Mouse (Mus musculus) small intestine, adult 2 months (tissue): ENCODE results near the gene Pcsk6. TPM values are rescaled to one million over a fixed set of nuclear protein-coding genes. Genes with fewer than 3 reads are reported as not detected.

Experiments
- H3K27ac ChIP-seq: fragments of 200-500 bp; 2 replicates; pipeline ENCODE4 v1.5.1; 2012; ENCODE audit warnings: low read depth, low read length, control low read depth, inconsistent platforms; ENCODE audit not compliant: insufficient read depth
- H3K27me3 ChIP-seq: fragments of 200-500 bp; 2 replicates; pipeline ENCODE4 v1.6.1; 2012; ENCODE audit warnings: mild to moderate bottlenecking, moderate library complexity, low read length, inconsistent platforms; ENCODE audit not compliant: control insufficient read depth, insufficient read depth
- H3K36me3 ChIP-seq: fragments of 200-500 bp; 2 replicates; pipeline ENCODE4 v1.6.1; 2012; ENCODE audit warnings: mild to moderate bottlenecking, low read length, control low read depth, inconsistent platforms; ENCODE audit not compliant: control insufficient read depth, insufficient read depth
- H3K4me1 ChIP-seq: fragments of 200-500 bp; 2 replicates; pipeline ENCODE4 v1.6.1; 2012; ENCODE audit warnings: low read length, inconsistent platforms, mixed read lengths; ENCODE audit not compliant: control insufficient read depth, insufficient read depth, insufficient read length
- H3K4me3 ChIP-seq: fragments of 200-500 bp; 2 replicates; pipeline ENCODE4 v1.5.1; 2012; ENCODE audit warnings: low read depth, mild to moderate bottlenecking, control low read depth, inconsistent platforms, low read length, moderate library complexity
- CTCF ChIP-seq: fragments of 200-500 bp; IDR thresholded peaks from 2 replicates; pipeline ENCODE4 v1.5.1; 2012; ENCODE audit warnings: low read depth, mild to moderate bottlenecking, control low read depth, inconsistent platforms, low read length, moderate library complexity, mixed read lengths; ENCODE audit not compliant: insufficient replicate concordance, insufficient read length; ENCODE audit errors: extremely low read depth
- POLR2A ChIP-seq: fragments of 200-500 bp; IDR thresholded peaks from 2 replicates; pipeline ENCODE4 v1.6.1; 2012; ENCODE audit warnings: low read depth, mild to moderate bottlenecking, control low read depth, inconsistent platforms, low read length, moderate library complexity
- WGBS: fragments of 180-500 bp; shearing (Covaris S2); methylation state at CpG from one replicate; pipeline ENCODE4 v1.1.7; 2018; 5-methylcytosine and 5-hydroxymethylcytosine counted together
- polyA plus RNA-seq: library from polyadenylated mRNA; depleted of rRNA; stranded (reverse); fragments of >200 nt; gene quantifications from 2 replicates; pipeline ENCODE4 v1.2.3, GENCODE M21; 2012

Gene Pcsk6
- polyA plus RNA-seq, 1 experiment, result 11.6 TPM

- H3K4me3 ChIP-seq, result no peak overlapping the region
- 53% methylated on average over 2 of the region's 2 CpGs for WGBS
Observed at GRCm38 (mm10) chr7:65843210-65843609, 18.3 kb upstream of the Pcsk6 start.

GRCm38 (mm10) chr7:65860981-65861380 lies 553 bp upstream of the Pcsk6 start:
- H3K27me3 ChIP-seq, result peaks cover 13% of the 10 kb centered on the region
- H3K4me1 ChIP-seq, result peaks cover 7% of the 10 kb centered on the region; the same call in 1 of the 2 replicates
- no peak overlapping the region for H3K4me3 ChIP-seq
- no peaks in the 10 kb centered on the region for H3K36me3 ChIP-seq
- 61% methylated on average over 7 of the region's 7 CpGs for WGBS
- TF ChIP-seq CTCF (no peak), POLR2A (no peak)
- H3K27ac ChIP-seq, result no peak overlapping the region

More at GRCm38 (mm10) chr7:65843210-65843609, 18.3 kb upstream of the Pcsk6 start:
- TF ChIP-seq POLR2A, result no peak
- TF ChIP-seq CTCF, result no peak
- Histone ChIP-seq H3K36me3 (no peaks in the 10 kb centered on the region), H3K27ac (no peak overlapping the region), H3K27me3 (no peaks in the 10 kb centered on the region; the same call in 1 of the 2 replicates), H3K4me1 (no peaks in the 10 kb centered on the region)

- Histone ChIP-seq H3K27ac (no peak overlapping the region), H3K4me1 (peaks cover 7% of the 10 kb centered on the region; the same call in 1 of the 2 replicates), H3K4me3 (peak overlapping the region; percentile 57), H3K36me3 (no peaks in the 10 kb centered on the region), H3K27me3 (peaks cover 13% of the 10 kb centered on the region)
- WGBS, result 4% methylated on average over 61 of the region's 61 CpGs
- TF ChIP-seq CTCF (no peak), POLR2A (no peak)
Observed at GRCm38 (mm10) chr7:65862473-65863176, 1.1 kb downstream of the Pcsk6 start.

GRCm38 (mm10) chr7:65869173-65869572 lies 7.6 kb downstream of the Pcsk6 start:
- TF ChIP-seq POLR2A (no peak), CTCF (no peak)
- Histone ChIP-seq H3K27ac (no peak overlapping the region), H3K27me3 (no peaks in the 10 kb centered on the region), H3K4me1 (peaks cover 6% of the 10 kb centered on the region; the same call in 1 of the 2 replicates), H3K36me3 (no peaks in the 10 kb centered on the region), H3K4me3 (no peak overlapping the region)
- 88% methylated on average over 16 of the region's 16 CpGs for WGBS

GRCm38 (mm10) chr7:65869794-65870193 lies 8.3 kb downstream of the Pcsk6 start:
- Histone ChIP-seq H3K4me3 (no peak overlapping the region), H3K4me1 (peaks cover 6% of the 10 kb centered on the region; the same call in 1 of the 2 replicates), H3K27me3 (no peaks in the 10 kb centered on the region), H3K36me3 (no peaks in the 10 kb centered on the region), H3K27ac (no peak overlapping the region)
- TF ChIP-seq CTCF, result no peak
- 85% methylated on average over 5 of the region's 5 CpGs for WGBS

GRCm38 (mm10) chr7:65870227-65870626 lies 8.7 kb downstream of the Pcsk6 start:
- TF ChIP-seq POLR2A, result no peak
- no peak for TF ChIP-seq CTCF
- Histone ChIP-seq H3K4me3 (no peak overlapping the region), H3K27me3 (no peaks in the 10 kb centered on the region), H3K4me1 (peaks cover 6% of the 10 kb centered on the region; the same call in 1 of the 2 replicates), H3K36me3 (no peaks in the 10 kb centered on the region), H3K27ac (no peak overlapping the region)
- WGBS, result 82% methylated on average over 5 of the region's 5 CpGs

GRCm38 (mm10) chr7:65870928-65871580 lies 9.5 kb downstream of the Pcsk6 start:
- Histone ChIP-seq H3K4me1 (peaks cover 6% of the 10 kb centered on the region; the same call in 1 of the 2 replicates), H3K27ac (no peak overlapping the region), H3K27me3 (no peaks in the 10 kb centered on the region), H3K4me3 (no peak overlapping the region), H3K36me3 (no peaks in the 10 kb centered on the region)
- WGBS, result 78% methylated on average over 10 of the region's 10 CpGs
- no peak for TF ChIP-seq POLR2A
- TF ChIP-seq CTCF, result no peak
